Mouse (Mus musculus) hindbrain, embryonic 10.5 days (tissue): ENCODE results near the gene Rnf114. TPM values are rescaled to one million over a fixed set of nuclear protein-coding genes. Genes with fewer than 3 reads are reported as not detected.
A peak's percentile ranks its signal among the peaks of the same experiment; 100 is the strongest.

Source experiments
- DNase-seq: peaks from one replicate; pipeline ENCODE4 v3.0.0-alpha.2; 2017; ENCODE audit warnings: low spot score
- H3K27ac ChIP-seq: fragments of 300-500 bp; sonication (generic); 2 replicates; pipeline ENCODE4 v1.5.1; 2016; ENCODE audit warnings: mild to moderate bottlenecking, moderate library complexity
- H3K27me3 ChIP-seq: fragments of 300-500 bp; sonication (generic); 2 replicates; pipeline ENCODE4 v1.6.1; 2016; ENCODE audit warnings: mild to moderate bottlenecking; ENCODE audit not compliant: poor library complexity, insufficient read depth, severe bottlenecking
- H3K36me3 ChIP-seq: fragments of 300-500 bp; sonication (generic); 2 replicates; pipeline ENCODE4 v1.6.1; 2016; ENCODE audit warnings: mild to moderate bottlenecking, moderate library complexity
- H3K4me1 ChIP-seq: fragments of 300-500 bp; sonication (generic); replicated peaks from 2 replicates; pipeline ENCODE4 v1.6.1; 2016; ENCODE audit warnings: mild to moderate bottlenecking
- H3K4me3 ChIP-seq: fragments of 300-500 bp; sonication (generic); 2 replicates; pipeline ENCODE4 v1.5.1; 2016; ENCODE audit warnings: mild to moderate bottlenecking, moderate library complexity
- H3K9me3 ChIP-seq: fragments of 300-500 bp; sonication (generic); 2 replicates; pipeline ENCODE4 v1.6.1; 2016; ENCODE audit warnings: mild to moderate bottlenecking, moderate library complexity
- WGBS: fragments of 180-500 bp; shearing (Covaris S2); methylation state at CpG from one replicate; pipeline ENCODE4 v1.1.7; 2016; 5-methylcytosine and 5-hydroxymethylcytosine counted together
- polyA plus RNA-seq: library from polyadenylated mRNA; unstranded; fragments of >200 nt; fragmentation: Nextera tagmentation; extraction: Ambion mirVana; gene quantifications from 2 replicates; pipeline ENCODE4 v1.2.1, GENCODE M21; 2016

Rnf114 gene
- polyA plus RNA-seq, 1 experiment from 2014 or later = 137 TPM

- 85% methylated on average over 4 of the region's 4 CpGs for WGBS
- peak overlapping the region; percentile 82 for H3K27ac ChIP-seq
- peaks cover 3% of the 10 kb centered on the region; the same call in 1 of the 2 replicates for H3K27me3 ChIP-seq
- no peak overlapping the region for H3K4me3 ChIP-seq
- no peak for DNase-seq
- H3K4me1 ChIP-seq = peaks cover 31% of the 10 kb centered on the region
- H3K36me3 ChIP-seq = no peaks in the 10 kb centered on the region
- no peaks in the 10 kb centered on the region for H3K9me3 ChIP-seq
Measured at GRCm38 (mm10) chr2:167552292-167552691, 59.8 kb downstream of the Rnf114 start.

GRCm38 (mm10) chr2:167552927-167553402 is 60.5 kb downstream of the Rnf114 start:
- Histone ChIP-seq H3K27me3 (peaks cover 3% of the 10 kb centered on the region; the same call in 1 of the 2 replicates), H3K27ac (peak overlapping the region; percentile 82), H3K36me3 (no peaks in the 10 kb centered on the region), H3K4me3 (no peak overlapping the region; the same call in 1 of the 2 replicates), H3K4me1 (peaks cover 31% of the 10 kb centered on the region), H3K9me3 (no peaks in the 10 kb centered on the region)
- DNase-seq = no peak
- WGBS = 14% methylated on average over 11 of the region's 11 CpGs

- Histone ChIP-seq H3K27ac (0 out of 2 replicates have a peak overlapping the region, but pooled peaks have one; percentile 53), H3K4me3 (no peak overlapping the region), H3K9me3 (no peaks in the 10 kb centered on the region), H3K27me3 (peaks cover 27% of the 10 kb centered on the region), H3K4me1 (peaks cover 47% of the 10 kb centered on the region), H3K36me3 (no peaks in the 10 kb centered on the region)
- DNase-seq = no peak
- WGBS = 84% methylated on average over 5 of the region's 5 CpGs
Measured at GRCm38 (mm10) chr2:167555766-167556165, 63.3 kb downstream of the Rnf114 start.

GRCm38 (mm10) chr2:167559413-167559812 is 67.0 kb downstream of the Rnf114 start:
- Histone ChIP-seq H3K36me3 (no peaks in the 10 kb centered on the region), H3K27ac (peak overlapping the region; percentile 79), H3K4me3 (peak overlapping the region; percentile 40), H3K4me1 (peaks cover 51% of the 10 kb centered on the region), H3K27me3 (peaks cover 39% of the 10 kb centered on the region), H3K9me3 (no peaks in the 10 kb centered on the region)
- DNase-seq = no peak
- WGBS = 12% methylated on average over 27 of the region's 27 CpGs

- 49% methylated on average over 8 of the region's 8 CpGs for WGBS
- peaks cover 64% of the 10 kb centered on the region for H3K4me1 ChIP-seq
Measured at GRCm38 (mm10) chr2:167562101-167562500, 69.7 kb downstream of the Rnf114 start.

GRCm38 (mm10) chr2:167563035-167563434 is 70.6 kb downstream of the Rnf114 start:
- H3K4me3 ChIP-seq = no peak overlapping the region
- peaks cover 41% of the 10 kb centered on the region for H3K27me3 ChIP-seq
- DNase-seq = no peak
- H3K4me1 ChIP-seq = peaks cover 65% of the 10 kb centered on the region
- 66% methylated on average over 5 of the region's 5 CpGs for WGBS
- no peaks in the 10 kb centered on the region for H3K36me3 ChIP-seq
- H3K27ac ChIP-seq = peak overlapping the region; percentile 68
- H3K9me3 ChIP-seq = no peaks in the 10 kb centered on the region

More at GRCm38 (mm10) chr2:167562101-167562500, 69.7 kb downstream of the Rnf114 start:
- no peaks in the 10 kb centered on the region for H3K36me3 ChIP-seq
- H3K9me3 ChIP-seq = no peaks in the 10 kb centered on the region
- H3K27me3 ChIP-seq = peaks cover 41% of the 10 kb centered on the region
- H3K4me3 ChIP-seq = 0 out of 2 replicates have a peak overlapping the region, but pooled peaks have one; percentile 0
- no peak for DNase-seq
- peak overlapping the region; percentile 76 for H3K27ac ChIP-seq

GRCm38 (mm10) chr2:167563703-167564102 is 71.3 kb downstream of the Rnf114 start:
- H3K27ac ChIP-seq = peak overlapping the region; percentile 79
- H3K4me1 ChIP-seq = peaks cover 67% of the 10 kb centered on the region
- H3K27me3 ChIP-seq = peaks cover 35% of the 10 kb centered on the region
- 59% methylated on average over 12 of the region's 12 CpGs for WGBS
- no peaks in the 10 kb centered on the region for H3K36me3 ChIP-seq
- DNase-seq = peak; percentile 65
- no peaks in the 10 kb centered on the region for H3K9me3 ChIP-seq
- H3K4me3 ChIP-seq = no peak overlapping the region; the same call in 1 of the 2 replicates

GRCm38 (mm10) chr2:167564551-167565311 is 72.3 kb downstream of the Rnf114 start:
- Histone ChIP-seq H3K4me1 (peaks cover 60% of the 10 kb centered on the region), H3K27ac (peak overlapping the region; percentile 75), H3K9me3 (no peaks in the 10 kb centered on the region), H3K27me3 (peaks cover 25% of the 10 kb centered on the region; the same call in 1 of the 2 replicates), H3K4me3 (no peak overlapping the region), H3K36me3 (no peaks in the 10 kb centered on the region)
- no peak for DNase-seq
- 76% methylated on average over 13 of the region's 13 CpGs for WGBS

- WGBS = 67% methylated on average over 3 of the region's 3 CpGs
- peaks cover 59% of the 10 kb centered on the region for H3K4me1 ChIP-seq
Measured at GRCm38 (mm10) chr2:167565312-167565656, 72.8 kb downstream of the Rnf114 start.

GRCm38 (mm10) chr2:167565682-167566081 is 73.2 kb downstream of the Rnf114 start:
- Histone ChIP-seq H3K36me3 (no peaks in the 10 kb centered on the region), H3K27ac (peak overlapping the region; percentile 83), H3K9me3 (no peaks in the 10 kb centered on the region), H3K27me3 (peaks cover 16% of the 10 kb centered on the region; the same call in 1 of the 2 replicates), H3K4me3 (peak overlapping the region; percentile 26), H3K4me1 (peaks cover 57% of the 10 kb centered on the region)
- DNase-seq = peak; percentile 63
- WGBS = 19% methylated on average over 19 of the region's 19 CpGs

More at GRCm38 (mm10) chr2:167565312-167565656, 72.8 kb downstream of the Rnf114 start:
- H3K4me3 ChIP-seq = no peak overlapping the region
- no peaks in the 10 kb centered on the region for H3K9me3 ChIP-seq
- H3K27me3 ChIP-seq = peaks cover 19% of the 10 kb centered on the region; the same call in 1 of the 2 replicates
- H3K27ac ChIP-seq = peak overlapping the region; percentile 83
- DNase-seq = no peak
- no peaks in the 10 kb centered on the region for H3K36me3 ChIP-seq

Other genes starting within 250 kb of the Rnf114 start
- 8.4 and 10.6 TPM in 2 replicates for gene B4galt5, start 143.5 kb upstream of the Rnf114 start, polyA plus RNA-seq
- gene Slc9a8, start 70.9 kb upstream of the Rnf114 start, polyA plus RNA-seq = 21.7 and 26.7 TPM in 2 replicates
- gene Spata2, start 242 bp downstream of the Rnf114 start, polyA plus RNA-seq = 20.1 and 25.1 TPM in 2 replicates
- 45.3 and 45.5 TPM in 2 replicates for gene Snai1, start 45.5 kb downstream of the Rnf114 start, polyA plus RNA-seq
- 385 and 396 TPM in 2 replicates for gene Ube2v1, start 139.4 kb downstream of the Rnf114 start, polyA plus RNA-seq
- 4.1 and 6.7 TPM in 2 replicates for gene Gm20431, start 168.9 kb downstream of the Rnf114 start, polyA plus RNA-seq
- 1.1 and 1.5 TPM in 2 replicates for gene Cebpb, start 196.3 kb downstream of the Rnf114 start, polyA plus RNA-seq
- 41.2 and 43.8 TPM in 2 replicates for gene Tmem189, start 197.2 kb downstream of the Rnf114 start, polyA plus RNA-seq